Mouse (Mus musculus) ovary, postnatal 36 days (tissue): ENCODE measurements around the gene Psmd14.

ENCODE experiments used
- DNase-seq: peaks from one replicate; pipeline ENCODE4 v3.0.0; 2022; ENCODE audit warnings: low spot score, mixed read lengths

Psmd14 gene

GRCm38 (mm10) chr2:61760044-61760443 lies 48.5 kb downstream of the Psmd14 start:
- DNase-seq = no peak

GRCm38 (mm10) chr2:61764470-61765105 lies 53.1 kb downstream of the Psmd14 start:
- no peak for DNase-seq

DNA sequence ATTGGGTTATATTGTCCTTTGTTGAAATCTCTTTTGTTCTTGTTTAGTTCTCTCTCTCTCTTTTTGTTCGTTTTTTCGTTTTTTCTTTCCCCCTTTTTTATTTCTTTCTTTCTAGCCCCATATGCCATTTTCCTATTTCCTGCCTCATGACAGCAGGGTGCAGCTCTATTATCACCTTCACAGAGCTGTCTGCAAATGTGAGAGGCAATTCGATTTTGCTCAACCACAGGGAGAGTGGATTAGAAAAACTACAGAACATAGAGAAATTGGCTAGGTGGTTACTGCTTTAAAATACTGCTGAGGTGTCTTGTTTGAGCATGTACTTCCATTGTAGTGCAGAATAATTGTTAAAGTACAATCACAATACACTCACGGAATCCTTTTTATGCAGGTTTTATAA lies 54.0 kb downstream of the Psmd14 start:
- no peak for DNase-seq

- DNase-seq = no peak
Measured at GRCm38 (mm10) chr2:61780794-61781193, 69.3 kb downstream of the Psmd14 start.

GRCm38 (mm10) chr2:61794960-61795359 lies 83.5 kb downstream of the Psmd14 start:
- no peak for DNase-seq

GRCm38 (mm10) chr2:61798048-61798447 lies 86.6 kb downstream of the Psmd14 start:
- DNase-seq = no peak

- DNase-seq = no peak
Measured at GRCm38 (mm10) chr2:61802656-61803251, 91.3 kb downstream of the Psmd14 start, which contains the start of gene Tbr1. Gene Tbr1, plus strand, starts transcription at chr2:61802930.

- peak; percentile 4 for DNase-seq
Measured at GRCm38 (mm10) chr2:61803443-61804367, 92.2 kb downstream of the Psmd14 start.

- DNase-seq = no peak
Measured at GRCm38 (mm10) chr2:61804382-61804840, 92.9 kb downstream of the Psmd14 start.

DNA sequence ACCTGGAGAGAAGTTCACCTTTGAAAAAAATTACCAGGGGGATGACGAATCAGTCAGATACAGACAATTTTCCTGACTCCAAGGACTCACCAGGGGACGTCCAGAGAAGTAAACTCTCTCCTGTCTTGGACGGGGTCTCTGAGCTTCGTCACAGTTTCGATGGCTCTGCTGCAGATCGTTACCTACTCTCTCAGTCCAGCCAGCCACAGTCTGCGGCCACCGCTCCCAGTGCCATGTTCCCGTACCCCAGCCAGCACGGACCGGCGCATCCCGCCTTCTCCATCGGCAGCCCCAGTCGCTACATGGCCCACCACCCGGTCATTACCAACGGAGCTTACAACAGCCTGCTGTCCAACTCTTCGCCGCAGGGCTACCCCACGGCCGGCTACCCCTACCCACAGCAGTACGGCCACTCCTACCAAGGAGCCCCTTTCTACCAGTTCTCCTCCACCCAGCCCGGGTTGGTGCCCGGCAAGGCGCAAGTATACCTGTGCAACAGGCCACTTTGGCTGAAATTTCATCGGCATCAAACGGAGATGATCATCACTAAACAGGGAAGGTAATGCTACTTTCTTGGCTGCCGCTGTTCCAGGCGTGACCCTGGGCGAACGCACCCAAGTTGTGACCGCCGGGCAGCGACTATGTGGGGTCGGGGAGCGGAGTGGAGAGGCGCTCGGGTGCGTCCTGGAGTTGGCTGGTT lies 93.5 kb downstream of the Psmd14 start:
- DNase-seq = peak; percentile 27

DNA sequence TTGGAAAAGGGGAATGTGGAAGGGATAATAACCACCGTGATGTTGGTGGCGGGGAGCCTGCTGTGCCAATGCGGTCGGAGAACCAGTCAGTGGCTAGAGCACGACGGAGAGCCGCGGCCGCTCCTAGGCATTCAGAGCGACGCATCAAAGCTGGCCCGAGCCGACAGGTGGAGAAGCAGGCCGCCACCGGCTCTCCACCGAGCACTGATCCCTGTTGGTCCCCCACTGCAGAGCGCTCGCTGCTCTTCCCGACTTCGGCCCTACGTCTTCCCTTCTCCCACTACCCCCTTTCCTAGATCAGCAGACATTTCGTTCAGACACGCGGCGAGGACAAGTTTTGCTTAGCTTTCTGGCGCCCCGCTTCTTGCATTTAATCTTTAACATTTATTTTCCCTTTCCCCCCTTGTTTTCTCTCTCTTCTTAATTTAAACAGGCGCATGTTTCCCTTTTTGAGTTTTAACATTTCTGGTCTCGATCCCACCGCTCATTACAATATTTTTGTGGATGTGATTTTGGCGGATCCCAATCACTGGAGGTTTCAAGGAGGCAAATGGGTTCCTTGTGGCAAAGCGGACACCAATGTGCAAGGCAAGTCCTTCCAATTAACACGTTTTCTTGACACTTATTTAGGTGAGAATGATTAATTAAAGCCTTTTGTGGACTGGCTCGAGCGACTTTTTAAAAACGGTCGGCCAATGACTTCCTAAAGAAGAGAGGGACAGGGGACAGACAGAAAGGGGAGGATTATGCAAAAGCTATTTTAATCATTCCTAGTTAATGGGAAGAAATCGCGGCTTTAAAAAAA lies 94.2 kb downstream of the Psmd14 start:
- no peak for DNase-seq

DNA sequence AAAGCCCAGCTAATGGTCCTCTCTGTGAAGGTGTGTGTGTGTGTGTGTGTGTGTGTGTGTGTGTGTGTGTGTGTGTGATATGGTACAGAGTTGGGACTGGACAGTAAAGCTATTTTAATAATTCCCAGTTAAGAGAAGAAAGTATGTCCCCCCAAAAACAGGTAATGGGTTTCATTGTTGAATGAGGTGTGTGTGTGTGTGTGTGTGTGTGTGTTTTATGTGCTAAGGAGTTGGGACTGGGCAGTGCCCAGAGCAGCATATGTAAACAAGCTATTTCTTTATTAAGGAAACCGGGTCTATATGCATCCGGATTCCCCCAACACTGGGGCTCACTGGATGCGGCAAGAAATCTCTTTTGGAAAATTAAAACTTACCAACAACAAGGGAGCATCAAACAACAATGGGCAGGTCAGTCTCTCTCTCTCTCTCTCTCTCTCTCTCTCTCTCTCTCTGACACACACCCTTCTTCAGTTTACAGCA lies 94.9 kb downstream of the Psmd14 start:
- DNase-seq = no peak

- peak; percentile 44 for DNase-seq
Measured at GRCm38 (mm10) chr2:61807151-61807550, 95.7 kb downstream of the Psmd14 start.

DNA sequence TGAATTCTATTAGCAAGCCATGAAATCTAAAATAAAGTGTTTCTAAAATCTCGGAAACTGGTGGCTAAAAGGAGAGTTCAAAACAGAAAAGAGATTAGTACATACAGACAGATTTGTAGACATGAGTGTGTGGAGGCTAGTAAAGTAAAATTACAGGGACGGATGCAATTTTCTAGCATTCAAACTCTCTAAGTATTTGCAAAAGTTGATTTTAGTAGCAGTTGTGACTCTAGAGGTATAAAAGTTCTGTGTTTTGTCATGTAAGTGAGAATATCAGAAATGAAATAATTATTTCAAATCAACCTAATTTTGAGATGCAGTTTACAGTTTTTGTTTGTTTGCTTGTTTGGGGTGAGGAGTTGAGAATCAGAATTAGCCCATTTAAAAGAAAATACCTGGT lies 96.3 kb downstream of the Psmd14 start:
- DNase-seq = no peak

- peak; percentile 5 for DNase-seq
Measured at GRCm38 (mm10) chr2:61808776-61809175, 97.3 kb downstream of the Psmd14 start.

DNA sequence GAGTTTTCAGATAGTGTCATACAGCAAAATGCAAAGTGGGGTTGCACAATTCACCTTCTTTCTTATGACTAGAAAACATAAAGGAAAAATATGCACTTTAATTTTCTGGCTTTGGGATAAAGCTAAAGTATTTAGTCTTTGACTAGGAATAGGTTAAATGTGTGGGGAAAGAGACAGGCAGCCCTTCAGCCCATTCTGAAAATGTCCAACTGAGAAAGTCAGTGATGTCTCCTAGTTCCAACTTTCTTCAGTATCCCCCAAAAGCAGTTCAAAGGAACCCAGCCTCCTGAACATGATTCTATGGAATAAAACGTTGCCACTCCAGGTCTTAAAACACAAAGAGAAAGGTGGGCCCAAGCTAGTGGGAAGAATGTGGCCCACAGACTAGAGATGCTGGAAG lies 97.9 kb downstream of the Psmd14 start:
- DNase-seq = no peak

- no peak for DNase-seq
Measured at GRCm38 (mm10) chr2:61810751-61811150, 99.3 kb downstream of the Psmd14 start.

DNA sequence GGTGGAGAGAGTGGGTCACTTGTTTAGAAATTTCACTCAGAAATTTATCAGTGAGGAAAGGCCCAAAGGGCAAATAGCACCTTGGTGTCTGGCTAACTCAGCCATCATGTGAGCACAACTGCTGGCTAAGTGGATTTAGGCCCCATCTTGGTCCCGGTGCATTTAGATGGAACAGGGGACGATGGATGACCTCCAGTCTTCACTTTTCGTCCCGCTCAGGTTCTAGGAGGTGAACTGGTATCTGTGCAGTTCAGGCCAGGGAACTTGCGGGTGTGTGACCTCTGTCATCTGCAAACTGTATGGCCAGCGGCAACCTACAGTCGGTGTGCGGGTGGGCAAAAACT lies 99.6 kb downstream of the Psmd14 start:
- DNase-seq = no peak

GRCm38 (mm10) chr2:61811507-61812421 lies 100.3 kb downstream of the Psmd14 start:
- DNase-seq = peak; percentile 70

DNA sequence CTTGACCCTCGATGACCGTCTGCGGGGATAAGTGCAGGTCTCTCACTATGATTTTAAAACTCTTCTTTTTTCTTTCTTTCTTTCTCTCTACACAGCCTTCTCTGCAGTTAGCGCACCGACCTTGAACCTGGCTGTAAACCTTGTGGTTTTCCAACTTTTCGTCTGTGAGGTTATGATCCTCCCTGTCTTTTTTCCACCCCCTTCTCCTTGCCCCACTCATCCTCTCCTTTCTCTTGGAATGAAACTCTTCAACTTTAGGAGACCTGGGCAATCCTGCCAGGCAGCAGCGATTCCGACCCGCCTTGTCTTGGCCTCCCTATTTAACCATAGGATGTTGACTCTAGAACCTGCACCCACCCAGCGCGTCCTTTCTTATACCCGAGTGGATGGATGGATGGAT lies 101.0 kb downstream of the Psmd14 start:
- DNase-seq = no peak
